Mouse (Mus musculus) cerebellum, postnatal 14 days (tissue): Measurements from ENCODE around the gene Slc35g1.

Experiments
- DNase-seq, 2 experiments: peaks; one replicate each; pipeline ENCODE4 v3.0.0; 2021; ENCODE audit warnings: mixed read lengths in 2 of 2

Slc35g1 gene

DNA sequence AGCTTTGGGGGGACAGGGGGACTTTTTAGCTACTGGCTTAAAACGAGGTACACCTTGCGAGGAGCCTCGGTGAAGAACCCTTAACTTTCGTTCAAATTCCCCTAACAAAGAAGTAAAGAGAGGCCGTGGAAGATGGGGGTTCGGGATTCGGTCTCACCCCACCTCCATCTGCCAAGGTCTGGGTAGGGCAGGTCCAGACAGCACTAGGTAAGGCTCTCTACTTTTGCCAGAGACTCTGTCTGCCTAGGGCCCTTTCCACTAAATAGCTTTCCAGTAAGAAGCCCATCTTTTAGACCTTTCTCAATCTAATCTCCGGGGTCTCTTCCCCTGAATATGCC lies 822 bp downstream of the Slc35g1 start:
- DNase-seq, result peak; percentile 6

DNA sequence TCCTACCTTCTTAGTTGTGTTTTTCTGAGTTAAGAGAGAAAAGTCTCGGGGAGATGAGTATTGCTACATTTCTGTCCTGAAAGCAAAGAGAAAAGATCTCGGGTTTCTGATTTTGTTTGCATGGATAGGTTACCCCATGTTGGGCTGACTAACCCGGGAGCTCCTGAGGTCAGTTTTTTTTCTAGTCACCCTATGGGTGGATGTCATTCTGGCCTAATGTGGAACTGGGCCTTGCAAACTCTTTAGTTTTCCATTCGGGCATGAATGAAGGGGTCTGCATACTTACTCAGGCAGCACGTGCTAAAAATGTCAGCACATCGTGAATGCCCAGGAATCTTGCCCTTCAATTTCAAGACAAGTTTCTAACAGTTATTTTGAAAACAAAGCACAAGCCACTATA lies 1.2 kb downstream of the Slc35g1 start:
- no peak for DNase-seq

DNA sequence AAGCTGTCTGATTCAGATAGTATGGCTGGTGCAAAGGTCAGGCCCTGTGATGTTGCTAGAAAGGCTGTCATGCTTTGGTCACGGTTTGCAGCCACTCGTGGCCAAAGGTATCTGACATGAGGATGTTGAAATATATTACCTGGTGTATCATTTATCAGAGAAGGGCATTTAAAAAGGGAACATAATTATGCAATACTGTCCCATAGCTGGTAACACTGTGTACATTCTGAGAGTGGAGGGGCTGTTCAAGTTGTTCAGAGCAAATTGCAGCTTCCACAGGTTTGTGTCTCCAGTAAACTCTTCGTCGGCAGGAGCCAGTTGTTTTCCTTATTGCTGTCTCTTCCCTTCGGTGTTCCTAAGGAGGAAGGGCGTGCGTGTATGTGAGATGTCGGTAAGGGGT lies 3.2 kb downstream of the Slc35g1 start:
- DNase-seq, result no peak

- DNase-seq, result no peak
Observed at GRCm38 (mm10) chr19:38400851-38401250, 5.1 kb downstream of the Slc35g1 start.

- DNase-seq, result no peak
Observed at GRCm38 (mm10) chr19:38401416-38401815, 5.6 kb downstream of the Slc35g1 start.

DNA sequence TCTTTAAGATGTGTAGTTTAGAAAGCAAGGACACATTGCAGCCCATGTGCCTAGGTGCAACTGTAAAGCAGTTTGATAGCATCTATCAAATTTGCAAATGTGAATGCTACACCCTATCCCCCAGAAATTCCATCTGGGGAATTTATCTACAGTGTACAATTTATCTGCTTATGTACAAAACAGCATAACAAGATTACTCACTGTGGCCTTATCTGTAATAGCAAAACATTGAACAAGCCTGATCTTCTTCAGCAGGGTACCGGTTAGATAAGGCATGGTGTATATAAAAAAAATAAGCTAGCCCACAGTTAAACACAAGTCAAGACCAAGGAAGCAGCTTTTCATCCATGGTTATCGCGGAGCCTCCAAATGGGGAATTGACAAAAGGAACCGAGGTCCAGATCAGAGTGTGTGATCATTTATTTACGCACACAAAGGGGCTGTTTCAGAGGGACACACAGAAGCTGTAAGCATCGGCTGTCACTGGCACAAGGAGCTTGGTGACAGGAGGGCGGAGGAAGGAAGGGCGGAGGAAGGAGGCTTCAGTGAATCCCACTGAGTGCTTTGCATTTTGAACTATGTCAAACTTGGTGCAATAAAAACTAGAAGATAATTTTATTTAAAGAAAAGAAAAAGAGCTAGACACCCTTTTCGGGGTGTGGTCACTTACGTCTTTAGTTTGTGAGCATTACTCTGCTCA lies 14.7 kb downstream of the Slc35g1 start:
- DNase-seq, result no peak

- no peak for DNase-seq
Observed at GRCm38 (mm10) chr19:38413861-38414260, 18.1 kb downstream of the Slc35g1 start.

GRCm38 (mm10) chr19:38418819-38419423 lies 23.1 kb downstream of the Slc35g1 start:
- peak in 1 of 2 experiments; percentile 18 for DNase-seq

DNA sequence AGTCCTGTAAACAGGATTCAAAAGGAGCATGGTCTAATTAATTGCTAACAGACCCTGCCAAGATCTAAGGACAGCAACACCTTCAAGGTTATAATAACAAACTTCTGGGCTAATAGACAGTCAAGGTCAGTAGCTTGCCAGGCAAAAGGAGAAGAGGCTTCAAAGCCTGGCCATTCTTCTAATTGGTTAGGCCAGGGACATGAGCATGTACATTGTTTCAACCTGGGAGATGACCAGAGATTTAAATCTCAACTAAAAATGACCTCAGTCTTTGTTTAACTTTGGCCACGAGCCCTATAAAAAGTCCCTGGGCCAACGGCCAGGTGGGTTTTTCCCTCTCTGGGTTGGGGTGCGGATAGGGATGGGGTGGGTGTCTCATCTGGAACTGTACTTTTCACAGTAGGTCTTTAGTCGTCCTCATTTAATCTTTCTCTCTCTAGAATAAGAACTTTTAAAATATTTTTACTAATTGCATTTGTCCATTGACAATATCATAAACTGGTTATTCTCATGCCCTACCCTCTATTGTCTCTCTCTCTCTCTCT lies 25.0 kb downstream of the Slc35g1 start:
- no peak for DNase-seq

DNA sequence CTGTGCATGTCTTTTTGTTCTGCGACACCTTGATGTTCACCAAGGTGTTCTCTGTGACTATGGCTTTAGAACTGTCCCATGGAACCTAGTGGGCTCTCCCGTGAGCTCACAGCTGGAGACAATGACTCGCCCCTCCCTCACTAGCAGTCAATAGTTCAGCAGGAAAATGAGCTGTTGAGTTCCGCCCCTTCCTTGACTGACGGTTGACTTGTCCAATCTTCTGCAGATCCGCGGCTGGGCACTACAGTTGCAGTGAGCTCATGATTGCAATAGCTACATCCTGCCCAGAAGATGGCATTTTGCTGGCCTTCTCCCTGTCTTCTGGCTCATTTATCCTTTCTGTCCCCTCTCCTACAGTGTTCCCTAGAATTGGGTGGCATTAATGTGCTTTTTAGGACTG lies 25.7 kb downstream of the Slc35g1 start:
- DNase-seq, result peak in 1 of 2 experiments; percentile 28

- no peak for DNase-seq
Observed at GRCm38 (mm10) chr19:38422926-38423325, 27.1 kb downstream of the Slc35g1 start.

DNA sequence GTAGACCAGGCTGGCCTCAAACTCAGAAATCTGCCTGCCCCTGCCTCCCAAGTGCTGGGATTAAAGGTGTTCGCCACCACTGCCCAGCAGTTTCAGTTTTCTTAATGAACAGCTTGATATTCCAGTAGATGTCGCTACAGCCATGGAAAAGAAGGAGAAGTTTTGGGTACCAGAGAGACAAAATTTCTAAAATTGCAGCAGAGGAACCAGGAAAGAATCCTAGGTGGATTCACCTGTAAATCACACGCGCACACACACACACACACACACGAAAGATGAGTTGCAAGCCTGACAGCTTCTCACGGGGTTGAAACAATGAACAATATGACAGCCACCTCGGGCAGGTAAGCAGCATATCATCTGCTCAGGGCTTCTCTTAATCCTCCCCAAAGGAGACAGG lies 28.1 kb downstream of the Slc35g1 start:
- peak; percentile 33 to 40 for DNase-seq

DNA sequence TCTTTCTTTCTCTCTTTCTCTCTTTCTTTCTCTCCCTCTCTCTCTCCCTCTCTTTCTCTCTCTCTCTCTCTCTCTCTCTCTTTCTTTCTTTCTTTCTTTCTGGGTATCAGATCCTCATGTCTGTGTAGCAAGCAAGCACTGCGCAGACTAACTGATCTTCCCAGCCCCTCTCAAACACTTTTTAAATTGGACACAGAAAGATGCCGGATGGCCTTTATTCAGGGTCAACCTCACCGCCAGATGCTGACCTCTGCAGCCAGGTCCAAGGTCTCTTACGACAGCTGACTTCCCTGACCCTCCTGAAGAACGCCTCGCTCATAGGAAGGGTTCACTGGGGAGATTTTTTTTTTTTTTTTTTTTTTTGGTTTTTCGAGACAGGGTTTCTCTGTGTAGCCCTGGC lies 28.8 kb downstream of the Slc35g1 start:
- DNase-seq, result no peak

- DNase-seq, result peak; percentile 47 to 54
Observed at GRCm38 (mm10) chr19:38429269-38429668, 33.5 kb downstream of the Slc35g1 start.

DNA sequence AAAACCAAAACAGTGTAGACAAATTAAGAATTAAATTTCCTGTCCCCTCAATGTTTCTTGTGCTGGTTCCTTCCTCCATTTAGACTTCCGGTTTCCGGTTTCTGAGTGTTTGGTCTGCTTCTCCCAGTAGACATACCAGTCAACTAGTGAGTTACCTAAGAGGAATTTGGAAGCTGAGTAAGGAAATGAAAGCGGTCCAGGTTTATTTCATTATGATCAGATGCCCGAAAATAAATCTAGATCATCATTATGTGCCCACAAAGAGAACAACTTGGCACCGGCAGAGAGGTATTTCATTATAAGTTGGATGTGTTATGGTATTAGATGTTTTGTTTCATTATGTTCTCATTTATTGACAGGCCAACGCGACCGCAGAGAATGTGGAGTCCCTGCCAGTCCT lies 34.7 kb downstream of the Slc35g1 start:
- DNase-seq, result no peak

DNA sequence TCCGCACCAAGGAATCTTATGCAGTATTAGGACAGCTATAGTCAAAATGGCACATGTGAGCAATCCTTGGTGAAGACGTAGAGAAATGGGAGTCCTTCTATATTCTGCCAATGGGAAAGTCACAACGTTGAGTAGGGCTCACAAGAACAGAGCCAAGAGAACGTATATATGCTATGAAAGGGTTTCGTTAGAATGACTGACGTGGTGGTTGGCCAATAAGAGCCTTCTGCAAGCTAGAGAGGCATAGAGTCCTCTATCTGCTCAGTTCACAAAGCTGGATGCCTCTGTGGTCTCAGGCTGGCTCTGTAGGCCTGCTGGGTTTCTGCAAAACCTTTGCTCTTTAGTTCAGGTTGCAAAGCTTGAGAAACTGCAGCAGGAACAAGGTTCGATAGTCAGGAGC lies 35.5 kb downstream of the Slc35g1 start:
- DNase-seq, result no peak

- no peak for DNase-seq
Observed at GRCm38 (mm10) chr19:38432021-38432420, 36.2 kb downstream of the Slc35g1 start.

- DNase-seq, result no peak
Observed at GRCm38 (mm10) chr19:38433381-38433780, 37.6 kb downstream of the Slc35g1 start.

- DNase-seq, result no peak
Observed at GRCm38 (mm10) chr19:38435221-38435620, 39.4 kb downstream of the Slc35g1 start.

GRCm38 (mm10) chr19:38441860-38442259 lies 46.1 kb downstream of the Slc35g1 start:
- DNase-seq, result no peak

- no peak for DNase-seq
Observed at GRCm38 (mm10) chr19:38445758-38446157, 50.0 kb downstream of the Slc35g1 start.
